Mouse (Mus musculus) liver, embryonic 14 days (tissue): ENCODE data around the gene Gm36028. TPM values are rescaled to one million over a fixed set of nuclear protein-coding genes. Genes with fewer than 3 reads are reported as not detected.

Source experiments
- polyA plus RNA-seq: library from polyadenylated mRNA; depleted of rRNA; stranded (reverse); fragments of >200 nt; gene quantifications from 2 replicates; pipeline ENCODE4 v1.2.3, GENCODE M21; 2012; rRNA removed

Gene Gm36028
- 0.03 and 0.06 TPM in 2 replicates for polyA plus RNA-seq

GRCm38 (mm10) chr16:37861029-37861428 is at the start of gene Gm36028:
TSS of gene Gm36028 (minus strand) at chr16:37861146.

GRCm38 (mm10) chr16:37867791-37868505 is 7.0 kb upstream of the Gm36028 start, which contains the start of gene Lrrc58:
TSS of gene Lrrc58 (plus strand) at chr16:37868389.

Other genes with a start within 250 kb of the Gm36028 start
- gene Ndufb4, start 206.7 kb downstream of the Gm36028 start, polyA plus RNA-seq: 32.0 and 35.7 TPM in 2 replicates
- 9.9 and 13.3 TPM in 2 replicates for gene Fstl1, start 84.3 kb downstream of the Gm36028 start, polyA plus RNA-seq
- 4.2 and 5.2 TPM in 2 replicates for gene Lrrc58, start 7.2 kb upstream of the Gm36028 start, polyA plus RNA-seq
- 0.01 and 0.02 TPM in 2 replicates for gene Gpr156, start 55.4 kb upstream of the Gm36028 start, polyA plus RNA-seq
- gene Gsk3b, start 227.9 kb upstream of the Gm36028 start, polyA plus RNA-seq: 3.1 and 3.5 TPM in 2 replicates